Mouse (Mus musculus): ENCODE data around the gene Rad54l. TPM values are rescaled to one million over a fixed set of nuclear protein-coding genes. Genes with fewer than 3 reads are reported as not detected.

Gene Rad54l
- total and polyA plus RNA-seq, 3 experiments = 29.4 to 44.0 TPM; not detected in 1

DNA sequence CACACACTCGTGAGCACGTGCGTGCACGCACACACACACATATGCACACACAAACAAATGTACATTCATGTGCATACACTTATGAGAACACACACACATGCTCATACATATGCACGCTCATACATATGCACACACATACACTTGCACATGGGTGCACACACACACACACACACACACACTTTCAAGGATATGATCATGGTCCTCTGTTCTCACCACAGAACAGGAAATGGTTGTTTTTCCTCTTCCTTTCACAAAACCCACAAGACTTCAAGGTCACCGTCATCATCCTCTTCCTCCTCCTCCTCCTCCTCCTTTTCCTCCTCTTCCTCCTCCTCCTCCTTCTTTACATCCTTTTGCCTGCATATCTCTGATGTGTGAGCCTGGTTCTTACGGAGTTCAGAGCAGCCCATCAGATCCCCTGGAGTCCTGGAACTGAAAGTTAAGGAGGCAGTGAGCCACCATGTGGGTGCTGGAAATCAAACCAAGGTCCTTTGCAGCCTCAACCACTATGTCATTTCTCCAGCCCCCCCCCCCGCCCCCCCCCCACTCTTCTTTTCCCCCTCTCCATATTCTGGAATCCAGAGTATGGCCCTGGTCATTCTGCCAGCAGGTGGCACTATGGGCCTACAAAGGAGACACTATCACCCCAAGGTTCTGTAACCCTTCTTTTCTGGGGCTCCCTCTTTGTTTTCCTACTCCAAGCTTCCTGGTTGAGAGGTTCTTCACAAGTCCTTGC lies 45.3 kb upstream of the Rad54l start:
- peak; percentile 71 for DNase-seq (ENCODE audit: low read depth, low spot score)
- TF ChIP-seq POLR2AphosphoS2 (IDR thresholded peaks at IDR 0.05; ENCODE audit: low read length) (no peak), RAD21 (IDR thresholded peaks at IDR 0.05; ENCODE audit: low read depth, low read length) (peak; percentile 84), E2F4 (IDR thresholded peaks at IDR 0.05; ENCODE audit: borderline replicate concordance, low read depth, low read length) (no peak), JUND (IDR thresholded peaks at IDR 0.05; ENCODE audit: low read depth, low read length) (no peak), ZC3H11A (IDR thresholded peaks at IDR 0.05; ENCODE audit: low read depth, low read length) (peak; percentile 80), USF2 (IDR thresholded peaks at IDR 0.05; ENCODE audit: borderline replicate concordance in 1 of 2, insufficient read depth in 1 of 2, low read depth in 1 of 2, low read length in 2 of 2) (no peak), BHLHE40 (IDR thresholded peaks at IDR 0.05; ENCODE audit: borderline replicate concordance, low read depth, low read length) (no peak), TBP (IDR thresholded peaks at IDR 0.05; ENCODE audit: low read depth, low read length) (no peak), TAL1 (IDR thresholded peaks at IDR 0.05; ENCODE audit: low read length) (no peak), KAT2A (conservative IDR thresholded peaks at IDR 0.05; ENCODE audit: low read depth, low read length) (no peak), ELF1 (IDR thresholded peaks at IDR 0.05; ENCODE audit: low read depth, low read length) (no peak), ZNF384 (IDR thresholded peaks at IDR 0.05; ENCODE audit: low read depth, low read length) (peak; percentile 16; the same call in 1 of the 2 replicates), ETS1 (IDR thresholded peaks at IDR 0.05; ENCODE audit: low read depth, low read length) (no peak), POLR2AphosphoS5 (IDR thresholded peaks at IDR 0.05; ENCODE audit: borderline replicate concordance, low read depth, low read length) (peak; percentile 67; the same call in 1 of the 2 replicates), GABPA (IDR thresholded peaks at IDR 0.05; ENCODE audit: low read depth, low read length) (no peak), CTCF (IDR thresholded peaks at IDR 0.05 in 2 of 3, conservative IDR thresholded peaks at IDR 0.05 in 1 of 3; ENCODE audit: control insufficient read depth in 1 of 3, insufficient read depth in 1 of 3, low read depth in 2 of 3, low read length in 3 of 3, poor library complexity in 1 of 3, severe bottlenecking in 1 of 3) (peak; percentile 64 to 88 (median 76)), SMC3 (IDR thresholded peaks at IDR 0.05; ENCODE audit: low read depth, low read length) (peak; percentile 82), MAZ (IDR thresholded peaks at IDR 0.05; ENCODE audit: low read depth, low read length) (0 out of 2 replicates have a peak, but pooled peaks have one; percentile 45), MYB (IDR thresholded peaks at IDR 0.05; ENCODE audit: low read depth, low read length) (no peak), UBTF (IDR thresholded peaks at IDR 0.05; ENCODE audit: borderline replicate concordance, insufficient read depth, low read depth, low read length) (no peak), POLR2A (IDR thresholded peaks at IDR 0.05; ENCODE audit: control insufficient read depth in 1 of 2, insufficient read depth in 1 of 2, low read depth in 1 of 2, low read length in 2 of 2, poor library complexity in 1 of 2) (no peak)

More for the DNA sequence above, 45.3 kb upstream of the Rad54l start:
- Histone ChIP-seq H3K27me3 (ENCODE audit: control insufficient read depth in 1 of 2, insufficient read depth in 2 of 2, low read length in 2 of 2) (no peaks in the 10 kb centered on the region), H3K27ac (ENCODE audit: control insufficient read depth, low read depth, low read length) (no peak overlapping the region), H3K4me3 (ENCODE audit: control insufficient read depth in 1 of 2, insufficient read depth in 1 of 2, low read depth in 2 of 2, low read length in 2 of 2) (no peak overlapping the region), H3K9me3 (replicated peaks; ENCODE audit: insufficient read depth, low read length) (no peaks in the 10 kb centered on the region), H3K9ac (ENCODE audit: control insufficient read depth, low read depth, low read length, poor library complexity, severe bottlenecking) (no peak overlapping the region), H3K36me3 (ENCODE audit: control insufficient read depth in 1 of 2, insufficient read depth in 2 of 2, low read length in 2 of 2) (peaks cover 0 to 2% of the 10 kb centered on the region in 2 experiments; a peak in 1 of 4 replicates), H3K4me1 (ENCODE audit: control insufficient read depth in 1 of 2, insufficient read depth in 2 of 2, low read length in 2 of 2) (0 out of 4 replicates have a peak, but pooled peaks cover 0 to 3% of the 10 kb centered on the region in 2 experiments), H3K79me2 (ENCODE audit: control insufficient read depth, insufficient read depth, low read length, poor library complexity) (no peaks in the 10 kb centered on the region)

Data from MEL (cell line).